Mouse (Mus musculus): Measurements from ENCODE around the gene Htt. TPM values are rescaled to one million over a fixed set of nuclear protein-coding genes. Genes with fewer than 3 reads are reported as not detected.
A peak's percentile ranks its signal among the peaks of the same experiment; 100 is the strongest.
"Not testable (repeated sequence)": the region's sequence is repeated elsewhere in the genome, so short reads cannot be mapped to it uniquely, and the experiment has no call there.

Gene Htt
- polyA plus RNA-seq, 1 experiment from 2014 or later, result 24.6 TPM

GRCm38 (mm10) chr5:34865367-34865766, 103.8 kb downstream of the Htt start:
- Histone ChIP-seq H3K9ac (ENCODE audit: low read depth, low read length) (no peak overlapping the region), H3K4me2 (replicated peaks; ENCODE audit: low read depth, low read length) (no peak overlapping the region), H3K4me1 (replicated peaks; ENCODE audit: control insufficient read depth, insufficient read depth, low read length) (no peaks in the 10 kb centered on the region), H3K4me3 (ENCODE audit: low read depth, low read length) (no peak overlapping the region), H3K36me3 (ENCODE audit: control insufficient read depth, insufficient read depth, low read length) (peaks cover 7% of the 10 kb centered on the region; the same call in 1 of the 2 replicates), H3K9me3 (ENCODE audit: control insufficient read depth, low read length) (no peaks in the 10 kb centered on the region), H3K27ac (ENCODE audit: low read depth, low read length) (no peak overlapping the region), H3K27me3 (ENCODE audit: control insufficient read depth, insufficient read depth, low read length) (no peaks in the 10 kb centered on the region)
- no peak for DNase-seq (ENCODE audit: low spot score)
- no peak for ATAC-seq (ENCODE audit: low FRiP score)
- WGBS, result 95% methylated on average over 5 of the region's 5 CpGs

- H3K27me3 ChIP-seq (ENCODE audit: control insufficient read depth, insufficient read depth, low read length); H3K36me3 ChIP-seq (ENCODE audit: control insufficient read depth, insufficient read depth, low read length); H3K9me3 ChIP-seq (ENCODE audit: control insufficient read depth, low read length); H3K4me1 ChIP-seq (replicated peaks; ENCODE audit: control insufficient read depth, insufficient read depth, low read length); H3K4me2 ChIP-seq (replicated peaks; ENCODE audit: low read depth, low read length); H3K9ac ChIP-seq (ENCODE audit: low read depth, low read length); DNase-seq (ENCODE audit: low spot score); H3K27ac ChIP-seq (ENCODE audit: low read depth, low read length); H3K4me3 ChIP-seq (ENCODE audit: low read depth, low read length); ATAC-seq (ENCODE audit: low FRiP score): not testable (repeated sequence)
- WGBS, result 90% methylated on average over 3 of the region's 3 CpGs
Observed at GRCm38 (mm10) chr5:34880307-34880706, 118.8 kb downstream of the Htt start.

DNA sequence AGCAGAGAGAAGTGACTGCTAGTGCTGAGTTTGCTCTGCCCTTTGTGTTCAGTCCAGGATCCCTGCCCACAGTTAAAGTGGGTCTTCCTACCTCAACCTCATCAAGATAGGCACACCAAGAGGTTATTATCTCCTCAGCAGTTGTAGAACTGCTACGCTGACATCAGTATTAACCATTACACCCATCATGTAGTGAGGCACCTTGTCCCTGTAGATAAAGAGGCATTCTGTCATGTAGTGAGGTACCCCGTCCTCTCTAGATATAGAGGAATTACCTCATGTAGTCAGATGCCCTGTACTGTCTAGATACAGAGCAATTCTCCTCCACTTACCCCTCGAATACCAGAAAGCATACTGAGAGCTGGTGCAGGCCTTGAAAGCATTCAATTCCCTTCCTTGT, 119.5 kb downstream of the Htt start:
- DNase-seq (ENCODE audit: low spot score) (no peak), ATAC-seq (ENCODE audit: low FRiP score) (no peak)
- Histone ChIP-seq H3K4me2 (replicated peaks; ENCODE audit: low read depth, low read length) (no peak overlapping the region), H3K27me3 (ENCODE audit: control insufficient read depth, insufficient read depth, low read length) (no peaks in the 10 kb centered on the region), H3K27ac (ENCODE audit: low read depth, low read length) (no peak overlapping the region), H3K36me3 (ENCODE audit: control insufficient read depth, insufficient read depth, low read length) (0 out of 2 replicates have a peak, but pooled peaks cover 3% of the 10 kb centered on the region), H3K4me1 (replicated peaks; ENCODE audit: control insufficient read depth, insufficient read depth, low read length) (no peaks in the 10 kb centered on the region), H3K4me3 (ENCODE audit: low read depth, low read length) (no peak overlapping the region), H3K9ac (ENCODE audit: low read depth, low read length) (no peak overlapping the region), H3K9me3 (ENCODE audit: control insufficient read depth, low read length) (no peaks in the 10 kb centered on the region)
- WGBS, result 95% methylated on average over 3 of the region's 3 CpGs

DNA sequence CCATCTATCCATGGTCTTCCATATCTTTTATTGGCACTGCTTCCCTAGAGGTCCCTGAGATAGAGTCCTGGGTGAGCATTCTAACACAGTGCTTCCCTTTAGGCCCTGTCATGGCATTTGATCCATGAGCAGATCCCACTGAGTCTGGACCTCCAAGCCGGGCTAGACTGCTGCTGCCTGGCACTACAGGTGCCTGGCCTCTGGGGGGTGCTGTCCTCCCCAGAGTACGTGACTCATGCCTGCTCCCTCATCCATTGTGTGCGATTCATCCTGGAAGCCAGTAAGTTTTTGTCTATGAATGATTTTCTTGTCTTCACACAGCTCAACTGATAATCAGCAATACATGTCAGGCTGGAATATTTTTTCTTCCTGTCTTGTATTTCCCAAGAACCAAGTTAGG, 123.7 kb downstream of the Htt start:
- H3K36me3 ChIP-seq (ENCODE audit: control insufficient read depth, insufficient read depth, low read length), result peaks cover 10% of the 10 kb centered on the region
- no peak overlapping the region for H3K4me3 ChIP-seq (ENCODE audit: low read depth, low read length)
- no peaks in the 10 kb centered on the region for H3K27me3 ChIP-seq (ENCODE audit: control insufficient read depth, insufficient read depth, low read length)
- H3K27ac ChIP-seq (ENCODE audit: low read depth, low read length), result no peak overlapping the region
- WGBS, result 83% methylated on average over 3 of the region's 3 CpGs
- H3K4me2 ChIP-seq (replicated peaks; ENCODE audit: low read depth, low read length), result no peak overlapping the region
- DNase-seq (ENCODE audit: low spot score), result peak; percentile 11
- no peak for ATAC-seq (ENCODE audit: low FRiP score)
- H3K9ac ChIP-seq (ENCODE audit: low read depth, low read length), result no peak overlapping the region
- no peaks in the 10 kb centered on the region for H3K4me1 ChIP-seq (replicated peaks; ENCODE audit: control insufficient read depth, insufficient read depth, low read length)
- no peaks in the 10 kb centered on the region for H3K9me3 ChIP-seq (ENCODE audit: control insufficient read depth, low read length)

DNA sequence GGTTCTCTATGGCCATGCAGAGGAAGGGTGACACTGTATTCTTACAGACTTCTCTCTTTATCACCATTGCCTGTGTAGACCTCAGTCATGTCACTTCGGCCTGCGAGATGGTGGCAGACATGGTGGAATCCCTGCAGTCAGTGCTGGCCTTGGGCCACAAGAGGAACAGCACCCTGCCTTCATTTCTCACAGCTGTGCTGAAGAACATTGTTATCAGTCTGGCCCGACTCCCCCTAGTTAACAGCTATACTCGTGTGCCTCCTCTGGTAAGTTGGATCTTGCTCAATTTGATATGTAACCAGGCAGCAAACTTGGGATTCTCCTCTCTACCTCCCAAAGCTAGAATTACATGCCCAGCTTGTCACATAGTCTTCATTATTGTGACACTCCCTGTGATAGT, 127.7 kb downstream of the Htt start:
- WGBS, result 90% methylated on average over 4 of the region's 4 CpGs
- Histone ChIP-seq H3K9me3 (ENCODE audit: control insufficient read depth, low read length) (no peaks in the 10 kb centered on the region), H3K4me1 (replicated peaks; ENCODE audit: control insufficient read depth, insufficient read depth, low read length) (no peaks in the 10 kb centered on the region), H3K36me3 (ENCODE audit: control insufficient read depth, insufficient read depth, low read length) (peaks cover 11% of the 10 kb centered on the region), H3K27ac (ENCODE audit: low read depth, low read length) (no peak overlapping the region), H3K27me3 (ENCODE audit: control insufficient read depth, insufficient read depth, low read length) (no peaks in the 10 kb centered on the region), H3K9ac (ENCODE audit: low read depth, low read length) (no peak overlapping the region), H3K4me3 (ENCODE audit: low read depth, low read length) (no peak overlapping the region), H3K4me2 (replicated peaks; ENCODE audit: low read depth, low read length) (no peak overlapping the region)
- ATAC-seq (ENCODE audit: low FRiP score) (no peak), DNase-seq (ENCODE audit: low spot score) (no peak)

GRCm38 (mm10) chr5:34896697-34897453, 135.3 kb downstream of the Htt start:
- Histone ChIP-seq H3K27me3 (ENCODE audit: control insufficient read depth, insufficient read depth, low read length) (no peaks in the 10 kb centered on the region), H3K36me3 (ENCODE audit: control insufficient read depth, insufficient read depth, low read length) (0 out of 2 replicates have a peak, but pooled peaks cover 2% of the 10 kb centered on the region), H3K4me1 (replicated peaks; ENCODE audit: control insufficient read depth, insufficient read depth, low read length) (no peaks in the 10 kb centered on the region), H3K4me3 (ENCODE audit: low read depth, low read length) (no peak overlapping the region), H3K9me3 (ENCODE audit: control insufficient read depth, low read length) (no peaks in the 10 kb centered on the region), H3K27ac (ENCODE audit: low read depth, low read length) (no peak overlapping the region), H3K4me2 (replicated peaks; ENCODE audit: low read depth, low read length) (no peak overlapping the region), H3K9ac (ENCODE audit: low read depth, low read length) (no peak overlapping the region)
- ATAC-seq (ENCODE audit: low FRiP score) (no peak), DNase-seq (ENCODE audit: low spot score) (no peak)
- WGBS, result 97% methylated on average over 3 of the region's 3 CpGs

- Histone ChIP-seq H3K9me3 (ENCODE audit: control insufficient read depth, low read length) (no peaks in the 10 kb centered on the region), H3K9ac (ENCODE audit: low read depth, low read length) (no peak overlapping the region), H3K4me1 (replicated peaks; ENCODE audit: control insufficient read depth, insufficient read depth, low read length) (no peaks in the 10 kb centered on the region), H3K4me2 (replicated peaks; ENCODE audit: low read depth, low read length) (no peak overlapping the region), H3K27me3 (ENCODE audit: control insufficient read depth, insufficient read depth, low read length) (no peaks in the 10 kb centered on the region), H3K36me3 (ENCODE audit: control insufficient read depth, insufficient read depth, low read length) (peaks cover 6% of the 10 kb centered on the region; the same call in 1 of the 2 replicates), H3K4me3 (ENCODE audit: low read depth, low read length) (no peak overlapping the region), H3K27ac (ENCODE audit: low read depth, low read length) (no peak overlapping the region)
- ATAC-seq (ENCODE audit: low FRiP score) (no peak), DNase-seq (ENCODE audit: low spot score) (no peak)
- 97% methylated on average over 6 of the region's 6 CpGs for WGBS
Observed at GRCm38 (mm10) chr5:34899787-34900469, 138.4 kb downstream of the Htt start.

GRCm38 (mm10) chr5:34902371-34902770, 140.8 kb downstream of the Htt start:
- peaks cover 12% of the 10 kb centered on the region; the same call in 1 of the 2 replicates for H3K36me3 ChIP-seq (ENCODE audit: control insufficient read depth, insufficient read depth, low read length)
- no peak for ATAC-seq (ENCODE audit: low FRiP score)

More at GRCm38 (mm10) chr5:34902371-34902770, 140.8 kb downstream of the Htt start:
- Histone ChIP-seq H3K9me3 (ENCODE audit: control insufficient read depth, low read length) (no peaks in the 10 kb centered on the region), H3K4me3 (ENCODE audit: low read depth, low read length) (no peak overlapping the region), H3K4me2 (replicated peaks; ENCODE audit: low read depth, low read length) (no peak overlapping the region), H3K27me3 (ENCODE audit: control insufficient read depth, insufficient read depth, low read length) (no peaks in the 10 kb centered on the region), H3K4me1 (replicated peaks; ENCODE audit: control insufficient read depth, insufficient read depth, low read length) (no peaks in the 10 kb centered on the region), H3K9ac (ENCODE audit: low read depth, low read length) (no peak overlapping the region), H3K27ac (ENCODE audit: low read depth, low read length) (no peak overlapping the region)
- no peak for DNase-seq (ENCODE audit: low spot score)

Data from hindbrain, embryonic 11.5 days (tissue).